Mouse (Mus musculus): ENCODE results near the gene Galnt17. TPM values are rescaled to one million over a fixed set of nuclear protein-coding genes. Genes with fewer than 3 reads are reported as not detected.

Galnt17 gene
- polyA plus RNA-seq, 1 experiment: 0.08 TPM

- no peaks in the 10 kb centered on the region for H3K27me3 ChIP-seq (ENCODE audit: control insufficient read depth, insufficient read depth, insufficient read length)
- no peaks in the 10 kb centered on the region for H3K79me2 ChIP-seq (ENCODE audit: control insufficient read depth, insufficient read depth)
- H3K36me3 ChIP-seq (ENCODE audit: control insufficient read depth, insufficient read depth): no peaks in the 10 kb centered on the region
- H3K4me3 ChIP-seq: no peak overlapping the region
- TF ChIP-seq POLR2AphosphoS2 (IDR thresholded peaks at IDR 0.05; ENCODE audit: insufficient read length, low read depth): no peak
- no peak for TF ChIP-seq TCF3 (IDR thresholded peaks at IDR 0.05; ENCODE audit: insufficient read length, low read depth)
- no peak for TF ChIP-seq MYOG (IDR thresholded peaks at IDR 0.05; ENCODE audit: control insufficient read depth in 1 of 3, insufficient read depth in 1 of 3, insufficient read length in 2 of 3, low read depth in 2 of 3)
- TF ChIP-seq USF1 (IDR thresholded peaks at IDR 0.05; ENCODE audit: low read depth): no peak
- no peak for TF ChIP-seq SRF (IDR thresholded peaks at IDR 0.05; ENCODE audit: control insufficient read depth, insufficient read length, low read depth)
- no peak for TF ChIP-seq TCF12 (IDR thresholded peaks at IDR 0.05; ENCODE audit: insufficient read depth, poor library complexity, severe bottlenecking)
- no peak for TF ChIP-seq MAX (IDR thresholded peaks at IDR 0.05; ENCODE audit: low read depth)
- no peak for TF ChIP-seq REST (IDR thresholded peaks at IDR 0.05; ENCODE audit: insufficient read depth, insufficient read length)
- TF ChIP-seq MYOD1 (IDR thresholded peaks at IDR 0.05; ENCODE audit: control insufficient read depth in 1 of 3, insufficient read length in 2 of 3, low read depth in 2 of 3): no peak
- no peak for TF ChIP-seq POLR2A (IDR thresholded peaks at IDR 0.05; ENCODE audit: insufficient read length, low read depth)
- no peak for TF ChIP-seq CEBPB (IDR thresholded peaks at IDR 0.05; ENCODE audit: insufficient read depth, poor library complexity, severe bottlenecking)
- no peak for TF ChIP-seq E2F4 (IDR thresholded peaks at IDR 0.05; ENCODE audit: insufficient read depth)
- no peak overlapping the region for H3K4me2 ChIP-seq (ENCODE audit: low read depth)
- no peak overlapping the region for H3ac ChIP-seq (ENCODE audit: control insufficient read depth, insufficient read length)
Observed at GRCm38 (mm10) chr5:130859736-130860135, 448.6 kb downstream of the Galnt17 start.

GRCm38 (mm10) chr5:130858706-130859105, 449.6 kb downstream of the Galnt17 start:
- H3K4me2 ChIP-seq (ENCODE audit: low read depth): no peak overlapping the region
- no peaks in the 10 kb centered on the region for H3K27me3 ChIP-seq (ENCODE audit: control insufficient read depth, insufficient read depth, insufficient read length)
- no peak overlapping the region for H3K4me3 ChIP-seq
- no peaks in the 10 kb centered on the region for H3K79me2 ChIP-seq (ENCODE audit: control insufficient read depth, insufficient read depth)
- TF ChIP-seq USF1 (IDR thresholded peaks at IDR 0.05; ENCODE audit: low read depth) (no peak), MYOD1 (IDR thresholded peaks at IDR 0.05; ENCODE audit: control insufficient read depth in 1 of 3, insufficient read length in 2 of 3, low read depth in 2 of 3) (no peak), TCF12 (IDR thresholded peaks at IDR 0.05; ENCODE audit: insufficient read depth, poor library complexity, severe bottlenecking) (no peak), POLR2A (IDR thresholded peaks at IDR 0.05; ENCODE audit: insufficient read length, low read depth) (no peak), POLR2AphosphoS2 (IDR thresholded peaks at IDR 0.05; ENCODE audit: insufficient read length, low read depth) (no peak)
- H3ac ChIP-seq (ENCODE audit: control insufficient read depth, insufficient read length): no peak overlapping the region
- no peaks in the 10 kb centered on the region for H3K36me3 ChIP-seq (ENCODE audit: control insufficient read depth, insufficient read depth)

GRCm38 (mm10) chr5:130858148-130858547, 450.1 kb downstream of the Galnt17 start:
- TF ChIP-seq SRF (IDR thresholded peaks at IDR 0.05; ENCODE audit: control insufficient read depth, insufficient read length, low read depth): no peak
- no peak for TF ChIP-seq REST (IDR thresholded peaks at IDR 0.05; ENCODE audit: insufficient read depth, insufficient read length)
- no peak for TF ChIP-seq TCF3 (IDR thresholded peaks at IDR 0.05; ENCODE audit: insufficient read length, low read depth)
- TF ChIP-seq POLR2A (IDR thresholded peaks at IDR 0.05; ENCODE audit: insufficient read length, low read depth): no peak
- no peak for TF ChIP-seq CEBPB (IDR thresholded peaks at IDR 0.05; ENCODE audit: insufficient read depth, poor library complexity, severe bottlenecking)
- TF ChIP-seq USF1 (IDR thresholded peaks at IDR 0.05; ENCODE audit: low read depth): no peak
- TF ChIP-seq POLR2AphosphoS2 (IDR thresholded peaks at IDR 0.05; ENCODE audit: insufficient read length, low read depth): no peak
- TF ChIP-seq MYOD1 (IDR thresholded peaks at IDR 0.05; ENCODE audit: control insufficient read depth in 1 of 3, insufficient read length in 2 of 3, low read depth in 2 of 3): no peak
- TF ChIP-seq MYOG (IDR thresholded peaks at IDR 0.05; ENCODE audit: control insufficient read depth in 1 of 3, insufficient read depth in 1 of 3, insufficient read length in 2 of 3, low read depth in 2 of 3): no peak
- no peak for TF ChIP-seq TCF12 (IDR thresholded peaks at IDR 0.05; ENCODE audit: insufficient read depth, poor library complexity, severe bottlenecking)
- TF ChIP-seq E2F4 (IDR thresholded peaks at IDR 0.05; ENCODE audit: insufficient read depth): no peak
- H3ac ChIP-seq (ENCODE audit: control insufficient read depth, insufficient read length): no peak overlapping the region
- no peak overlapping the region for H3K4me2 ChIP-seq (ENCODE audit: low read depth)
- no peaks in the 10 kb centered on the region for H3K79me2 ChIP-seq (ENCODE audit: control insufficient read depth, insufficient read depth)
- H3K4me3 ChIP-seq: no peak overlapping the region
- H3K27me3 ChIP-seq (ENCODE audit: control insufficient read depth, insufficient read depth, insufficient read length): no peaks in the 10 kb centered on the region
- no peaks in the 10 kb centered on the region for H3K36me3 ChIP-seq (ENCODE audit: control insufficient read depth, insufficient read depth)

- Histone ChIP-seq H3K79me2 (ENCODE audit: control insufficient read depth, insufficient read depth) (no peaks in the 10 kb centered on the region), H3K36me3 (ENCODE audit: control insufficient read depth, insufficient read depth) (no peaks in the 10 kb centered on the region), H3K27me3 (ENCODE audit: control insufficient read depth, insufficient read depth, insufficient read length) (no peaks in the 10 kb centered on the region), H3ac (ENCODE audit: control insufficient read depth, insufficient read length) (no peak overlapping the region), H3K4me2 (ENCODE audit: low read depth) (no peak overlapping the region), H3K4me3 (no peak overlapping the region)
- TF ChIP-seq CEBPB (IDR thresholded peaks at IDR 0.05; ENCODE audit: insufficient read depth, poor library complexity, severe bottlenecking): no peak
- TF ChIP-seq E2F4 (IDR thresholded peaks at IDR 0.05; ENCODE audit: insufficient read depth): no peak
- TF ChIP-seq USF1 (IDR thresholded peaks at IDR 0.05; ENCODE audit: low read depth): no peak
- TF ChIP-seq TCF12 (IDR thresholded peaks at IDR 0.05; ENCODE audit: insufficient read depth, poor library complexity, severe bottlenecking): no peak
- TF ChIP-seq REST (IDR thresholded peaks at IDR 0.05; ENCODE audit: insufficient read depth, insufficient read length): no peak
- TF ChIP-seq SRF (IDR thresholded peaks at IDR 0.05; ENCODE audit: control insufficient read depth, insufficient read length, low read depth): no peak
- TF ChIP-seq POLR2AphosphoS2 (IDR thresholded peaks at IDR 0.05; ENCODE audit: insufficient read length, low read depth): no peak
- TF ChIP-seq MAX (IDR thresholded peaks at IDR 0.05; ENCODE audit: low read depth): no peak
- no peak for TF ChIP-seq TCF3 (IDR thresholded peaks at IDR 0.05; ENCODE audit: insufficient read length, low read depth)
- no peak for TF ChIP-seq POLR2A (IDR thresholded peaks at IDR 0.05; ENCODE audit: insufficient read length, low read depth)
- no peak for TF ChIP-seq MYOG (IDR thresholded peaks at IDR 0.05; ENCODE audit: control insufficient read depth in 1 of 3, insufficient read depth in 1 of 3, insufficient read length in 2 of 3, low read depth in 2 of 3)
Observed at GRCm38 (mm10) chr5:130854430-130854829, 453.9 kb downstream of the Galnt17 start.

GRCm38 (mm10) chr5:130853371-130853770, 454.9 kb downstream of the Galnt17 start:
- Histone ChIP-seq H3K79me2 (ENCODE audit: control insufficient read depth, insufficient read depth) (no peaks in the 10 kb centered on the region), H3ac (ENCODE audit: control insufficient read depth, insufficient read length) (no peak overlapping the region), H3K36me3 (ENCODE audit: control insufficient read depth, insufficient read depth) (no peaks in the 10 kb centered on the region), H3K4me3 (no peak overlapping the region), H3K4me2 (ENCODE audit: low read depth) (no peak overlapping the region), H3K27me3 (ENCODE audit: control insufficient read depth, insufficient read depth, insufficient read length) (no peaks in the 10 kb centered on the region)
- TF ChIP-seq POLR2AphosphoS2 (IDR thresholded peaks at IDR 0.05; ENCODE audit: insufficient read length, low read depth) (no peak), POLR2A (IDR thresholded peaks at IDR 0.05; ENCODE audit: insufficient read length, low read depth) (no peak), MYOD1 (IDR thresholded peaks at IDR 0.05; ENCODE audit: control insufficient read depth in 1 of 3, insufficient read length in 2 of 3, low read depth in 2 of 3) (no peak), E2F4 (IDR thresholded peaks at IDR 0.05; ENCODE audit: insufficient read depth) (no peak), SRF (IDR thresholded peaks at IDR 0.05; ENCODE audit: control insufficient read depth, insufficient read length, low read depth) (no peak)

Measured in myocyte (in vitro differentiated cells).